Mouse (Mus musculus) common myeloid progenitor, adult 5-6 weeks (primary cell): ENCODE results near the gene Boll. TPM values are rescaled to one million over a fixed set of nuclear protein-coding genes. Genes with fewer than 3 reads are reported as not detected.

Experiments
- ATAC-seq: replicated peaks from 2 replicates; pipeline ENCODE4 v1.8.0; 2016; ENCODE audit warnings: low read depth, mild to moderate bottlenecking, moderate TSS enrichment, inconsistent platforms; ENCODE audit not compliant: poor library complexity, severe bottlenecking
- total RNA-seq: library from RNA; stranded (forward); fragments of 200-1000, 187-1606 nt; gene quantifications from 2 replicates; pipeline ENCODE4 v1.2.3, GENCODE M21; 2017

Gene Boll
- total RNA-seq, 1 experiment from 2014 or later: not detected

GRCm38 (mm10) chr1:55239237-55239636 lies 124.0 kb downstream of the Boll start:
- peak; percentile 57 for ATAC-seq

- no peak for ATAC-seq
Measured at GRCm38 (mm10) chr1:55238496-55238895, 124.8 kb downstream of the Boll start.

- peak; percentile 26 for ATAC-seq
Measured at GRCm38 (mm10) chr1:55237643-55238161, 125.6 kb downstream of the Boll start.

- ATAC-seq: peak; percentile 91
Measured at GRCm38 (mm10) chr1:55236890-55237642, 126.2 kb downstream of the Boll start, which contains the start of gene Mars2. Mars2 (plus strand) TSS chr1:55237177.

GRCm38 (mm10) chr1:55236487-55236886 lies 126.8 kb downstream of the Boll start:
- ATAC-seq: no peak

- ATAC-seq: no peak
Measured at GRCm38 (mm10) chr1:55234910-55235520, 128.3 kb downstream of the Boll start.

GRCm38 (mm10) chr1:55228256-55228884 lies 134.9 kb downstream of the Boll start:
- ATAC-seq: no peak

- ATAC-seq: no peak
Measured at GRCm38 (mm10) chr1:55227376-55227775, 135.9 kb downstream of the Boll start.

GRCm38 (mm10) chr1:55226011-55226857 lies 137.0 kb downstream of the Boll start, which contains the start of gene Rftn2:
Rftn2 (minus strand) TSS chr1:55226782.
- ATAC-seq: peak; percentile 41; the same call in 1 of the 2 replicates

- no peak for ATAC-seq
Measured at GRCm38 (mm10) chr1:55225398-55225797, 137.9 kb downstream of the Boll start.

GRCm38 (mm10) chr1:55224111-55224510 lies 139.2 kb downstream of the Boll start:
- no peak for ATAC-seq

- no peak for ATAC-seq
Measured at GRCm38 (mm10) chr1:55223026-55223425, 140.2 kb downstream of the Boll start.

GRCm38 (mm10) chr1:55221352-55221751 lies 141.9 kb downstream of the Boll start:
- no peak for ATAC-seq

- peak; percentile 53 for ATAC-seq
Measured at GRCm38 (mm10) chr1:55217191-55217590, 146.1 kb downstream of the Boll start.

GRCm38 (mm10) chr1:55215185-55215813 lies 148.0 kb downstream of the Boll start:
- ATAC-seq: peak; percentile 87

GRCm38 (mm10) chr1:55213936-55214335 lies 149.3 kb downstream of the Boll start:
- ATAC-seq: no peak

- ATAC-seq: no peak
Measured at GRCm38 (mm10) chr1:55213475-55213874, 149.8 kb downstream of the Boll start.

- no peak for ATAC-seq
Measured at GRCm38 (mm10) chr1:55212771-55213170, 150.5 kb downstream of the Boll start.

GRCm38 (mm10) chr1:55211081-55211480 lies 152.2 kb downstream of the Boll start:
- no peak for ATAC-seq
